Mouse (Mus musculus) lung, adult 2 months (tissue): Measurements from ENCODE around the gene Cd68.

Experiments
- CTCF ChIP-seq: fragments of 200-500 bp; IDR thresholded peaks from 2 replicates; pipeline ENCODE4 v1.5.1; 2011; ENCODE audit warnings: mild to moderate bottlenecking, low read length, control low read depth; ENCODE audit not compliant: insufficient read depth
- POLR2A ChIP-seq: fragments of 200-500 bp; IDR thresholded peaks from 2 replicates; pipeline ENCODE4 v1.6.1; 2011; ENCODE audit warnings: low read depth, mild to moderate bottlenecking, control low read depth, low read length, borderline replicate concordance; ENCODE audit errors: extremely low read depth

DNA sequence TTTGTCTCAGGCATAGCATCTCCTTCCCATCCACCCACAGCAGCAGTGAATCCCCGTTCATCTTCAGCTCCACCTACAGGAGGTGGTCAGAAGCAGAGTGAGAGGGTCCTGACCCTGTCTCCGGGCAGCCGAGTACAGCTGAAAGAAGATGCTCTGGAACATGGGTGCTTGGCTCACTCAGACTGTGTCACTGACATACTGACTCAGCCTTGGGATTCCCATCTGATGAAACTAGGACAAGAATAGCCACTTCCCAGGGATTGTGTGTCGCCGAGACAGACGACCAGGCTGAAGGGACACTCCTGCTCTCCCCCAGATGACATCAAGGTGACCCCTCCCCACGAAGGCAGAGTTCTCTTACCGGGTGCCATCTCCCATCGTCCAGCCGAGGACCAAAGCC, 49.2 kb downstream of the Cd68 start:
- TF ChIP-seq CTCF = no peak
- TF ChIP-seq POLR2A = no peak
